In genomic region chr8:92703375-92703774, GRCm38 (mm10) we compare ENCODE assay signal across 25 mouse cellular contexts. TPM values are rescaled to one million over a fixed set of nuclear protein-coding genes. Genes with fewer than 3 reads are reported as not detected.
DNase-seq lines count a peak whose midpoint lies in the region; ATAC-seq and TF ChIP-seq lines count a peak whose summit lies in the region.
"Had no signal": no experiment of that assay in that cellular context is flagged by ENCODE, and none has a peak within 500 bp of the region (broad histone marks: within the 10 kb centered on the region; RNA-seq: fewer than 3 reads in every experiment).

No protein-coding gene starts in this region.

- H3K4me1 ChIP-seq in heart, adult 2 months (ENCODE audit: control insufficient read depth, insufficient read depth, low read length), result peaks cover 3% of the 10 kb centered on the region
- no peaks in the 10 kb centered on the region for H3K4me1 ChIP-seq in heart, embryonic 11.5 days (ENCODE audit: control insufficient read depth, insufficient read depth, low read length)
- no peaks in the 10 kb centered on the region for H3K4me1 ChIP-seq in embryonic facial prominence, embryonic 10.5 days
- peaks cover 5% of the 10 kb centered on the region; the same call in 1 of the 2 replicates for H3K4me1 ChIP-seq in midbrain, embryonic 15.5 days
- H3K4me1 ChIP-seq: liver, embryonic 13.5 days; lung, embryonic 15.5 days; neural tube, embryonic 15.5 days had no signal

- TF ChIP-seq CTCF in heart, adult 2 months (IDR thresholded peaks at IDR 0.05), result no peak

- H3K9ac ChIP-seq in heart, adult 2 months (ENCODE audit: low read depth, low read length), result no peak overlapping the region
- H3K9ac ChIP-seq in heart, embryonic 11.5 days (ENCODE audit: low read depth, low read length), result no peak overlapping the region
- H3K9ac ChIP-seq in midbrain, embryonic 15.5 days, result no peak overlapping the region
- H3K9ac ChIP-seq: embryonic facial prominence, embryonic 13.5 days; hindbrain, embryonic 12.5 days; limb, embryonic 12.5 days; liver, embryonic 13.5 days; lung, embryonic 15.5 days; midbrain, embryonic 13.5 days; neural tube, embryonic 15.5 days had no signal

- peak overlapping the region; percentile 28 for H3K27ac ChIP-seq in heart, adult 2 months
- no peak overlapping the region for H3K27ac ChIP-seq in heart, embryonic 11.5 days (ENCODE audit: low read depth, low read length)
- no peak overlapping the region for H3K27ac ChIP-seq in embryonic facial prominence, embryonic 10.5 days (replicated peaks)
- H3K27ac ChIP-seq in midbrain, embryonic 15.5 days, result no peak overlapping the region
- H3K27ac ChIP-seq: embryonic facial prominence, embryonic 13.5 days; hindbrain, embryonic 12.5 days; limb, embryonic 12.5 days; liver, embryonic 13.5 days; lung, embryonic 15.5 days; macrophage; midbrain, embryonic 13.5 days; neural tube, embryonic 15.5 days; stomach, postnatal 0 days had no signal

- TF ChIP-seq EP300 in heart, adult 2 months (IDR thresholded peaks at IDR 0.05; ENCODE audit: insufficient read depth, low read depth, low read length), result 0 out of 2 replicates have a peak, but pooled peaks have one; percentile 25

- TF ChIP-seq POLR2A in heart, adult 2 months (IDR thresholded peaks at IDR 0.05; ENCODE audit: insufficient read depth, low read depth, low read length), result no peak

- H3K9me3 ChIP-seq in heart, embryonic 11.5 days (replicated peaks; ENCODE audit: control insufficient read depth, low read length), result no peaks in the 10 kb centered on the region
- H3K9me3 ChIP-seq in embryonic facial prominence, embryonic 10.5 days, result no peaks in the 10 kb centered on the region
- no peaks in the 10 kb centered on the region for H3K9me3 ChIP-seq in midbrain, embryonic 15.5 days
- H3K9me3 ChIP-seq: embryonic facial prominence, embryonic 13.5 days; hindbrain, embryonic 12.5 days; limb, embryonic 12.5 days; liver, embryonic 13.5 days; lung, embryonic 15.5 days; midbrain, embryonic 13.5 days; neural tube, embryonic 15.5 days had no signal

- H3K36me3 ChIP-seq in heart, adult 2 months (ENCODE audit: control insufficient read depth, insufficient read depth, low read length), result peaks cover 3% of the 10 kb centered on the region; the same call in 1 of the 2 replicates
- H3K36me3 ChIP-seq in heart, embryonic 11.5 days (ENCODE audit: control insufficient read depth, insufficient read depth, low read length), result no peaks in the 10 kb centered on the region
- H3K36me3 ChIP-seq in embryonic facial prominence, embryonic 10.5 days (replicated peaks), result no peaks in the 10 kb centered on the region
- H3K36me3 ChIP-seq in midbrain, embryonic 15.5 days (replicated peaks), result no peaks in the 10 kb centered on the region
- H3K36me3 ChIP-seq: embryonic facial prominence, embryonic 13.5 days; hindbrain, embryonic 12.5 days; limb, embryonic 12.5 days; liver, embryonic 13.5 days; lung, embryonic 15.5 days; midbrain, embryonic 13.5 days; neural tube, embryonic 15.5 days had no signal

- H3K4me2 ChIP-seq in heart, embryonic 11.5 days, result no peak overlapping the region
- no peak overlapping the region for H3K4me2 ChIP-seq in midbrain, embryonic 15.5 days
- H3K4me2 ChIP-seq: embryonic facial prominence, embryonic 13.5 days; hindbrain, embryonic 12.5 days; limb, embryonic 12.5 days; liver, embryonic 13.5 days; lung, embryonic 15.5 days; midbrain, embryonic 13.5 days; neural tube, embryonic 15.5 days had no signal

- peak; percentile 52 to 59 for DNase-seq in cerebellum, postnatal 14 days
- no peak for DNase-seq in cerebellum, adult 8-10 months
- peak; percentile 42 to 48 for DNase-seq in heart, adult 2 months
- DNase-seq in heart, adult 9 months (ENCODE audit: low spot score in 2 of 2), result peak; percentile 22 to 34
- peak; percentile 21 to 30 for DNase-seq in heart, postnatal 10 days
- DNase-seq in embryonic facial prominence, embryonic 10.5 days (ENCODE audit: low spot score), result no peak
- DNase-seq: liver, embryonic 13.5 days; right cerebral cortex, postnatal 25 days had no signal

- H3K4me3 ChIP-seq in heart, adult 2 months, result no peak overlapping the region
- H3K4me3 ChIP-seq in heart, embryonic 11.5 days (ENCODE audit: low read depth, low read length), result no peak overlapping the region
- H3K4me3 ChIP-seq in embryonic facial prominence, embryonic 10.5 days, result no peak overlapping the region
- no peak overlapping the region for H3K4me3 ChIP-seq in midbrain, embryonic 15.5 days
- H3K4me3 ChIP-seq: embryonic facial prominence, embryonic 13.5 days; hindbrain, embryonic 12.5 days; limb, embryonic 12.5 days; liver, embryonic 13.5 days; lung, embryonic 15.5 days; midbrain, embryonic 13.5 days; myocyte; neural tube, embryonic 15.5 days had no signal

- intact Hi-C loops in heart, adult 2 months (cut with DNase I), result no loop called here
- intact Hi-C loops in heart, postnatal 10 days (cut with DNase I), result no loop called here

- no peaks in the 10 kb centered on the region for H3K27me3 ChIP-seq in heart, adult 2 months (ENCODE audit: control insufficient read depth, insufficient read depth, low read length)
- no peaks in the 10 kb centered on the region for H3K27me3 ChIP-seq in heart, embryonic 11.5 days (ENCODE audit: control insufficient read depth, insufficient read depth, low read length)
- no peaks in the 10 kb centered on the region for H3K27me3 ChIP-seq in embryonic facial prominence, embryonic 10.5 days (replicated peaks; ENCODE audit: low read depth, poor library complexity, severe bottlenecking)
- no peaks in the 10 kb centered on the region for H3K27me3 ChIP-seq in midbrain, embryonic 15.5 days (replicated peaks)
- H3K27me3 ChIP-seq: embryonic facial prominence, embryonic 13.5 days; limb, embryonic 12.5 days; liver, embryonic 13.5 days; lung, embryonic 15.5 days; midbrain, embryonic 13.5 days; neural tube, embryonic 15.5 days had no signal

- H3K79me2 ChIP-seq in heart, adult 2 months (replicated peaks; ENCODE audit: control insufficient read depth, insufficient read depth, low read length), result no peaks in the 10 kb centered on the region

- WGBS in heart, adult 2 months, result 41% methylated on average over 3 of the region's 3 CpGs
- 62% methylated on average over 3 of the region's 3 CpGs for WGBS in heart, embryonic 11.5 days (ENCODE audit: insufficient replicate concordance)
- WGBS in embryonic facial prominence, embryonic 10.5 days, result 83% methylated on average over 3 of the region's 3 CpGs
- WGBS in midbrain, embryonic 15.5 days, result 76% methylated on average over 3 of the region's 3 CpGs

- ATAC-seq in heart, embryonic 11.5 days (replicated peaks; ENCODE audit: insufficient number of reproducible peaks, low FRiP score, low TSS enrichment), result no peak
- ATAC-seq in midbrain, embryonic 15.5 days (replicated peaks), result no peak
- ATAC-seq: inflammation-experienced regulatory T-cells, adult 6 months; midbrain, embryonic 13.5 days; Patski had no signal

RNA-seq across cellular contexts. Expression of gene Irx6, which starts 29.3 kb away (rescaled TPM):
- total RNA-seq in heart, adult 2 months (2021), result not detected
- 0.04 TPM in 1 of 2 replicates, not detected in the other for polyA plus RNA-seq in heart, adult 2 months (2012; rRNA removed)
- polyA plus RNA-seq in heart, embryonic 11.5 days (2014; fragmentation: Nextera tagmentation; extraction: Ambion mirVana), result 3.8 and 4.3 TPM in 2 replicates
- not detected for total RNA-seq in heart, postnatal 10 days (2021)
- 0.11 and 0.37 TPM in 2 replicates for polyA plus RNA-seq in embryonic facial prominence, embryonic 10.5 days (2016; fragmentation: Nextera tagmentation; extraction: Ambion mirVana)
- polyA plus RNA-seq in midbrain, embryonic 15.5 days (2015; fragmentation: Nextera tagmentation; extraction: Ambion mirVana), result 5.6 and 6.9 TPM in 2 replicates
- total RNA-seq: common myeloid progenitor, adult 5-6 weeks; gastrocnemius, adult 8-10 months had no signal
- polyA plus RNA-seq: C2C12; inflammation-experienced regulatory T-cells, adult 6 months; kidney, embryonic 14.5 days; liver, embryonic 13.5 days; lung, embryonic 15.5 days; macrophage; myocyte; Patski; stomach, postnatal 0 days had no signal

Comparison
In these comparisons a context has a peak if more than half of its experiments do, and no peak if none do; other contexts are left out.
1. DNase-seq: peak in cerebellum, postnatal 14 days (2 of 2), heart, adult 2 months (2 of 2), heart, adult 9 months (2 of 2) and heart, postnatal 10 days (2 of 2); none in cerebellum, adult 8-10 months (single experiment) and embryonic facial prominence, embryonic 10.5 days (single experiment).